9 mouse cellular contexts compared by ENCODE assay signal in the genomic region with DNA sequence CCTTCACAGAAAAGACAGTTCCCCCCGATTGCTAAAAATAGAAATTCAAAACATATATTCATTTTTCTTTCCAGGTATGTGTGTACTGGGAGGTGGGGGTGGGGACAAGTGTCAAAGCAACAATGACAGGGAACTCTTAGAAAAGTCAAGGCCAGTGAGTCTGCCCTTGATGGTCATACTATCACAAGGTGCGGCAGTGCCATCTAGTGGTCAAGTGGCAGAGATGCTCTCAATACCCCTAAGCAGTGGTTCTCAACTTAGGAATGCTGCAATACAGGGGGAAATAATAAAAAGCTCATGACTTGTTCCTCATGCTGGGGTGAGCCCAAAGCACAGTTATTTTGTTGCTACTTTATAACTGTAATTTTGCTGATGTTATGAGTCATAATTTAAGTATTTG. TPM values are rescaled to one million over a fixed set of nuclear protein-coding genes. Genes with fewer than 3 reads are reported as not detected.
DNase-seq lines count a peak whose midpoint lies in the region; ATAC-seq and TF ChIP-seq lines count a peak whose summit lies in the region.
"Had no signal": no experiment of that assay in that cellular context is flagged by ENCODE, and none has a peak within 500 bp of the region (broad histone marks: within the 10 kb centered on the region; RNA-seq: fewer than 3 reads in every experiment).

No protein-coding gene starts in this region.

- no peak overlapping the region for H3K27ac ChIP-seq in ES-Bruce4 (ENCODE audit: insufficient read depth, low read length)
- no peak overlapping the region for H3K27ac ChIP-seq in lung, embryonic 16.5 days (ENCODE audit: low read length)

- H3K36me3 ChIP-seq in ES-Bruce4 (ENCODE audit: control insufficient read depth, insufficient read depth, low read length, poor library complexity, severe bottlenecking), result peaks cover 3% of the 10 kb centered on the region
- no peaks in the 10 kb centered on the region for H3K36me3 ChIP-seq in lung, embryonic 16.5 days (ENCODE audit: control insufficient read depth, insufficient read depth, low read length)

- H3K9ac ChIP-seq in ES-Bruce4 (ENCODE audit: low read depth, poor library complexity, severe bottlenecking), result no peak overlapping the region
- H3K9ac ChIP-seq in lung, embryonic 16.5 days (ENCODE audit: low read length), result no peak overlapping the region

- no peaks in the 10 kb centered on the region for H3K27me3 ChIP-seq in ES-Bruce4 (ENCODE audit: control insufficient read depth, insufficient read depth, low read length, poor library complexity, severe bottlenecking)
- no peaks in the 10 kb centered on the region for H3K27me3 ChIP-seq in lung, embryonic 16.5 days (ENCODE audit: control insufficient read depth, insufficient read depth, low read depth, low read length)

- H3K4me3 ChIP-seq in ES-Bruce4 (ENCODE audit: low read depth, low read length), result no peak overlapping the region
- no peak overlapping the region for H3K4me3 ChIP-seq in lung, embryonic 16.5 days (ENCODE audit: low read length)

- ATAC-seq in hematopoietic stem cell, adult 5-6 weeks (replicated peaks in 1 of 2; ENCODE audit: insufficient read depth in 1 of 2, low FRiP score in 2 of 2, low TSS enrichment in 1 of 2, low read depth in 1 of 2, poor library complexity in 2 of 2, severe bottlenecking in 2 of 2), result peak; percentile 81 to 87; a peak in 3 of 4 replicates
- ATAC-seq in lung, embryonic 16.5 days (ENCODE audit: low read depth), result peak; percentile 61; the same call in 1 of the 2 replicates

- DNase-seq in brain, adult 2 months (ENCODE audit: low read depth, low spot score), result peak; percentile 85
- peak; percentile 36 for DNase-seq in fibroblast of lung, adult 2 months (ENCODE audit: low read depth)
- DNase-seq in layer of hippocampus, adult 9-10 months (ENCODE audit: low spot score), result peak; percentile 37
- peak; percentile 84 for DNase-seq in retina, embryonic 14.5 days (ENCODE audit: low spot score)
- peak; percentile 38 to 39 for DNase-seq in thymus, postnatal 36 days

- TF ChIP-seq EP300 in ES-Bruce4 (IDR thresholded peaks at IDR 0.05; ENCODE audit: insufficient read depth, low read depth, low read length), result no peak

- H3K9me3 ChIP-seq in ES-Bruce4 (replicated peaks; ENCODE audit: control insufficient read depth, insufficient read depth, low read length, poor library complexity, severe bottlenecking), result no peaks in the 10 kb centered on the region
- no peaks in the 10 kb centered on the region for H3K9me3 ChIP-seq in lung, embryonic 16.5 days (ENCODE audit: control insufficient read depth, low read length)

- H3K4me2 ChIP-seq in lung, embryonic 16.5 days (ENCODE audit: low read depth, low read length), result no peak overlapping the region

- no peak for TF ChIP-seq POLR2A in ES-Bruce4 (IDR thresholded peaks at IDR 0.05; ENCODE audit: insufficient read depth, low read length)

- TF ChIP-seq CTCF in ES-Bruce4 (IDR thresholded peaks at IDR 0.05; ENCODE audit: low read depth, low read length), result peak; percentile 43

- whole genome bisulfite sequencing in lung, embryonic 16.5 days, result 9% methylated on average over 2 of the region's 2 CpGs

- no peaks in the 10 kb centered on the region for H3K4me1 ChIP-seq in ES-Bruce4 (ENCODE audit: control insufficient read depth, insufficient read depth, low read length)
- no peaks in the 10 kb centered on the region for H3K4me1 ChIP-seq in lung, embryonic 16.5 days (replicated peaks; ENCODE audit: control insufficient read depth, insufficient read depth, low read length)

RNA-seq across cellular contexts. Expression of gene Siah1b, which starts 10.1 kb away (rescaled TPM):
- polyA plus RNA-seq in ES-Bruce4 (2011; ENCODE audit: insufficient read depth, insufficient read length, low read depth, missing spikeins), result 26.2 and 26.4 TPM in 2 replicates
- 14.9 and 21.8 TPM in 2 replicates for total RNA-seq in hematopoietic stem cell, adult 5-6 weeks (2017)
- 22.0 and 28.4 TPM in 2 replicates for polyA plus RNA-seq in lung, embryonic 16.5 days (2015; fragmentation: Nextera tagmentation; extraction: Ambion mirVana)

RNA-seq across cellular contexts. Expression of gene Cltrn, which starts 22.4 kb away (rescaled TPM):
- not detected in 2 replicates for polyA plus RNA-seq in ES-Bruce4 (2011; ENCODE audit: insufficient read depth, insufficient read length, low read depth, missing spikeins)
- not detected in 2 replicates for total RNA-seq in hematopoietic stem cell, adult 5-6 weeks (2017)
- 0.39 and 0.70 TPM in 2 replicates for polyA plus RNA-seq in lung, embryonic 16.5 days (2015; fragmentation: Nextera tagmentation; extraction: Ambion mirVana)
- polyA plus RNA-seq: heart, embryonic 14.5 days had no signal

RNA-seq across cellular contexts. Expression of gene Car5b, which starts 38.4 kb away (rescaled TPM):
- 4.0 and 4.5 TPM in 2 replicates for polyA plus RNA-seq in ES-Bruce4 (2011; ENCODE audit: insufficient read depth, insufficient read length, low read depth, missing spikeins)
- 1.5 and 2.1 TPM in 2 replicates for total RNA-seq in hematopoietic stem cell, adult 5-6 weeks (2017)
- 0.73 and 0.91 TPM in 2 replicates for polyA plus RNA-seq in lung, embryonic 16.5 days (2015; fragmentation: Nextera tagmentation; extraction: Ambion mirVana)
